Mouse (Mus musculus): Measurements from ENCODE around the gene Arhgap40. TPM values are rescaled to one million over a fixed set of nuclear protein-coding genes. Genes with fewer than 3 reads are reported as not detected.
A peak's percentile ranks its signal among the peaks of the same experiment; 100 is the strongest.

The Arhgap40 gene
- 0.30 and 0.40 TPM in 2 replicates for polyA plus RNA-seq (2014; fragmentation: Nextera tagmentation; extraction: Ambion mirVana)

DNA sequence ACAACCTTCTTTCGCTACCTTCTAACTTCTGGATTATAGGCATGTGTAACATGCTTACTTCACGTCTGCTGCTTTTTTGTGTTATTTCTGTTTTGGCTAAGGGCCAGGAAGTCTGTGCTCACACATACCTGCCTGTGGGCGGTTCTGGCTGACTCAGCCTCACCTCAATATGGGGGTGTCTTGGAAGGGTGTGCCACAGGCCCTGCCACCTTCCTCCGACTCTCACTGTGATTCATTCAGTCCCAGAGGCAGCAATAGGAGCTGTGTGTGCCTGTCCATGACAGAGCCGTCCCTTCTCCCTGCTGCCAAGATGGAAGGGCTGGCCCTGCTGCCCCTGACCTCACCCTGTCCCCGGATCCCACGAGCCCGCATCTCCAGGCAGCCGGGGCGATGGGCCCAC, at the start of gene Arhgap40:
Gene Arhgap40 (plus strand): TSS at position 269 of the 400 bp plus-strand sequence.
- Histone ChIP-seq H3K9me3 (ENCODE audit: control insufficient read depth, low read length) (no peaks in the 10 kb centered on the region), H3K4me2 (no peak within 1 kb of the TSS), H3K36me3 (ENCODE audit: control insufficient read depth, insufficient read depth, low read length) (no peaks in the 10 kb centered on the region), H3K27ac (ENCODE audit: low read depth, low read length) (no peak within 1 kb of the TSS), H3K27me3 (ENCODE audit: control insufficient read depth, insufficient read depth, low read length) (no peaks in the 10 kb centered on the region), H3K4me1 (ENCODE audit: control insufficient read depth, insufficient read depth, low read length) (no peaks in the 10 kb centered on the region), H3K4me3 (ENCODE audit: low read depth, low read length) (no peak within 1 kb of the TSS), H3K9ac (ENCODE audit: low read length) (no peak within 1 kb of the TSS)
- DNase-seq (ENCODE audit: low spot score, missing footprints) = peak; percentile 14
- ATAC-seq (ENCODE audit: low FRiP score) = no peak
- 91% methylated on average over 10 of the region's 10 CpGs for WGBS

DNA sequence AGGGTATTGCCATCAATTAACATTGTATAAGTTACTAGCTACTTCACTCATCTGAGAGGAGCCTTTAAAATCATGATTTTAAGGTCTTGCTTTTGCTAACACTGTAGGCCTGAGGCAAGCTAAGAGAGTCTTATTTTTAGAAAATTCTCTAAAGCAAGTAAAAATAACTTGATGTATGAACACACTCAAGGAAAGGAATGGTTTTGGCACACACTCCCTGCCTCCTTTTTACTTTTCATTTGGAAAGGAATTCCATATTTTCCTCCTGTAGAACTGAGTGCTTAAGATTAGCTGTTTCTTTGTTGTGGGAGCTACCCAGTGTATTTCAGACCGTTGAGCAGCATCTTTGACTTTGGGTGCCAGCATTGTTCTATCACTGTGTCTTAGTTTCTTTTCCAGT, 38.4 kb upstream of the Arhgap40 start:
- no peak for ATAC-seq (ENCODE audit: low FRiP score)
- Histone ChIP-seq H3K9me3 (ENCODE audit: control insufficient read depth, low read length) (no peaks in the 10 kb centered on the region), H3K4me2 (no peak overlapping the region), H3K36me3 (ENCODE audit: control insufficient read depth, insufficient read depth, low read length) (peaks cover 2% of the 10 kb centered on the region; the same call in 1 of the 2 replicates), H3K4me1 (ENCODE audit: control insufficient read depth, insufficient read depth, low read length) (no peaks in the 10 kb centered on the region), H3K4me3 (ENCODE audit: low read depth, low read length) (no peak overlapping the region), H3K27me3 (ENCODE audit: control insufficient read depth, insufficient read depth, low read length) (no peaks in the 10 kb centered on the region), H3K27ac (ENCODE audit: low read depth, low read length) (no peak overlapping the region), H3K9ac (ENCODE audit: low read length) (no peak overlapping the region)
- no peak for DNase-seq (ENCODE audit: low spot score, missing footprints)
- 97% methylated on average over 1 of the region's 1 CpGs for WGBS

DNA sequence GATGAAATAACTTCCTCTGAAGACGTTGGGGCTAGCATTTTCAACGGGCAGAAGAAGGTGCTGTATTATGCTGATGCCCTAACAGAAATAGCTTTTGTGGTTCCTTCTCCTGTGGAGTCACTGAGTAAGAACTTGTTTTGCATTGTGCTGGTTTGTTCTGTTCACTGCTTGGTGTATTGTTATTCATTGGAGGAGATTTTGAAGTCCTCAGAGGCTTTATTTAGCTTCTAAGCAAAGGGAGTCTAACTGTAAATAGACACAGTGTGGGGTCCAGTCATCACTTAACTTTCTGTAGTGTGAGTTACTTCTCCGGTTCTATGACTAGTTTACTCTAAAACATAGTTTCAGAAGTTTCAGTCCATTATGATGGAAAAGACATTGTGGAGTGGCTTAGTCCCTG, 35.0 kb upstream of the Arhgap40 start:
- Histone ChIP-seq H3K36me3 (ENCODE audit: control insufficient read depth, insufficient read depth, low read length) (peaks cover 2% of the 10 kb centered on the region; the same call in 1 of the 2 replicates), H3K4me3 (ENCODE audit: low read depth, low read length) (no peak overlapping the region), H3K4me2 (no peak overlapping the region), H3K9me3 (ENCODE audit: control insufficient read depth, low read length) (no peaks in the 10 kb centered on the region), H3K9ac (ENCODE audit: low read length) (no peak overlapping the region), H3K27me3 (ENCODE audit: control insufficient read depth, insufficient read depth, low read length) (no peaks in the 10 kb centered on the region), H3K4me1 (ENCODE audit: control insufficient read depth, insufficient read depth, low read length) (no peaks in the 10 kb centered on the region), H3K27ac (ENCODE audit: low read depth, low read length) (no peak overlapping the region)
- DNase-seq (ENCODE audit: low spot score, missing footprints) (no peak), ATAC-seq (ENCODE audit: low FRiP score) (no peak)
- 84% methylated on average over 3 of the region's 3 CpGs for WGBS

DNA sequence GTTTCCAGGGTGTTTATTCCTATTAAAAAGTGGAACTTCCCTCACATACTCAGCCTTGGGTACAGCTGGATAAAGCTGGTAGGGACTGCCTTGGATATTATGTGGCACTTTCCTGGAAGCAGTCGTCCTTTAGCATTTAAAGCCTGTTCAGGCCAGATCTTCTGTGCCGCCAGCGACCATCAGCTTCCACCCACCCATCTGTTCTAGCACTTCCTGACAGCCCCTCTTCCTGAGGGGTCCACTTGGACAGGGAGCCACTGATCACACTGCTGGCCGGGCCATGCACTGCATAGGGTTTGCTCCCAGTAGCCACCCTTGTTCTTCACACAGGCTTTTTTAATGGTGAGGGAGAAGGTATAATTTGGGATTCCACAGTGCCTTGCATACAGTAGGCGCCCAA, 14.1 kb upstream of the Arhgap40 start:
- ATAC-seq (ENCODE audit: low FRiP score) (no peak), DNase-seq (ENCODE audit: low spot score, missing footprints) (no peak)
- H3K4me2 ChIP-seq = no peak overlapping the region
- no peaks in the 10 kb centered on the region for H3K27me3 ChIP-seq (ENCODE audit: control insufficient read depth, insufficient read depth, low read length)
- no peaks in the 10 kb centered on the region for H3K9me3 ChIP-seq (ENCODE audit: control insufficient read depth, low read length)
- 85% methylated on average over 5 of the region's 5 CpGs for WGBS
- H3K9ac ChIP-seq (ENCODE audit: low read length) = no peak overlapping the region
- H3K36me3 ChIP-seq (ENCODE audit: control insufficient read depth, insufficient read depth, low read length) = peaks cover 6% of the 10 kb centered on the region; the same call in 1 of the 2 replicates
- no peaks in the 10 kb centered on the region for H3K4me1 ChIP-seq (ENCODE audit: control insufficient read depth, insufficient read depth, low read length)
- H3K27ac ChIP-seq (ENCODE audit: low read depth, low read length) = no peak overlapping the region
- no peak overlapping the region for H3K4me3 ChIP-seq (ENCODE audit: low read depth, low read length)

- WGBS = 75% methylated on average over 11 of the region's 11 CpGs
- Histone ChIP-seq H3K27me3 (ENCODE audit: control insufficient read depth, insufficient read depth, low read length) (no peaks in the 10 kb centered on the region), H3K4me2 (no peak within 1 kb of the TSS), H3K4me1 (ENCODE audit: control insufficient read depth, insufficient read depth, low read length) (no peaks in the 10 kb centered on the region), H3K36me3 (ENCODE audit: control insufficient read depth, insufficient read depth, low read length) (no peaks in the 10 kb centered on the region), H3K9ac (ENCODE audit: low read length) (no peak within 1 kb of the TSS), H3K27ac (ENCODE audit: low read depth, low read length) (no peak within 1 kb of the TSS), H3K4me3 (ENCODE audit: low read depth, low read length) (no peak within 1 kb of the TSS), H3K9me3 (ENCODE audit: control insufficient read depth, low read length) (no peaks in the 10 kb centered on the region)
- ATAC-seq (ENCODE audit: low FRiP score) (no peak), DNase-seq (ENCODE audit: low spot score, missing footprints) (peak; percentile 78)
Observed at GRCm38 (mm10) chr2:158501836-158502812, 10.5 kb upstream of the Arhgap40 start, which contains the start of gene Adig. TSS of gene Adig (plus strand) at chr2:158502612.

DNA sequence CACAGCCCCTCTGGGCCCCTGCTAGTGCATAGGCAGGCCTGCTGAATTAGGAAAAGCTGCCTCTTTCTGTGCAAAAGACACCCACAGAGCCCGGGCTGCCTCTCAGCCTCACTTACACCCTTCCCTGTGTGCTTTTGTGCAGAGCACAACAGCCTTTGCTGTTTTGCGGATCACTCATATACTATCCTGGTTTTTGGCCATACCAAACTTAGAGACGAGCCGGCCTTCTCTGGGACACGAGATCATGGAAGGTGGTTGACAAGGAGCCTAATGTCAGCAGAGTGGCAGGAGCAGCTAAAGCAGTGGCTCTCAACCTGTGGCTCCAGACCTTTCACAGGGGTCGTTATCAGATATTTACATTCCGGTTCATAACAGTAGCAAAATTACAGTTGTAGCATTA, 9.4 kb upstream of the Arhgap40 start:
- Histone ChIP-seq H3K27me3 (ENCODE audit: control insufficient read depth, insufficient read depth, low read length) (no peaks in the 10 kb centered on the region), H3K4me2 (no peak overlapping the region), H3K27ac (ENCODE audit: low read depth, low read length) (no peak overlapping the region), H3K4me3 (ENCODE audit: low read depth, low read length) (no peak overlapping the region), H3K36me3 (ENCODE audit: control insufficient read depth, insufficient read depth, low read length) (no peaks in the 10 kb centered on the region), H3K4me1 (ENCODE audit: control insufficient read depth, insufficient read depth, low read length) (no peaks in the 10 kb centered on the region), H3K9ac (ENCODE audit: low read length) (no peak overlapping the region), H3K9me3 (ENCODE audit: control insufficient read depth, low read length) (no peaks in the 10 kb centered on the region)
- WGBS = 87% methylated on average over 7 of the region's 7 CpGs
- ATAC-seq (ENCODE audit: low FRiP score) = no peak
- DNase-seq (ENCODE audit: low spot score, missing footprints) = no peak

DNA sequence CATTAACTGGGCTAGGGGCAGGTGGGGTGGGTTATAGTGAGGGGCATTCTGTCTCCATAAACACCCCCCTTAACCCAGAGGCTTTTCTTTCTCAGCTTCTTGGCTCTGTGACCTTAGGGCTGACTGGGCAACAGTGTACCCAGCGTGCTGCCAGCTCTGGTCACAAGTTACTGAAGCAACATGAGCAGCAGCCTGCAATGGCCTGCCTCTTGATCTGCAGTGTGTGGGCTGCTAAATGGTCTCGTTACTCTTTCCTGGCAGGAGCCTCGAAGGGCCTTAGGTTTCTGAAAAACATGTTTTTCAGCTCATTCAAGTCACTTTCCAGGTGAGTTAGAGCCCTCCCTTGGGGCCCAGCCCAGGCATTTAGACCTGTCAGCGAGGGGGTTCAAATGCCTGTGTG, 8.9 kb upstream of the Arhgap40 start:
- Histone ChIP-seq H3K36me3 (ENCODE audit: control insufficient read depth, insufficient read depth, low read length) (no peaks in the 10 kb centered on the region), H3K4me1 (ENCODE audit: control insufficient read depth, insufficient read depth, low read length) (no peaks in the 10 kb centered on the region), H3K4me3 (ENCODE audit: low read depth, low read length) (no peak overlapping the region), H3K9me3 (ENCODE audit: control insufficient read depth, low read length) (no peaks in the 10 kb centered on the region), H3K4me2 (no peak overlapping the region), H3K27me3 (ENCODE audit: control insufficient read depth, insufficient read depth, low read length) (no peaks in the 10 kb centered on the region), H3K27ac (ENCODE audit: low read depth, low read length) (no peak overlapping the region), H3K9ac (ENCODE audit: low read length) (no peak overlapping the region)
- no peak for ATAC-seq (ENCODE audit: low FRiP score)
- DNase-seq (ENCODE audit: low spot score, missing footprints) = peak; percentile 75
- WGBS = 81% methylated on average over 4 of the region's 4 CpGs

GRCm38 (mm10) chr2:158506475-158506874, 6.1 kb upstream of the Arhgap40 start:
- no peak overlapping the region for H3K4me3 ChIP-seq (ENCODE audit: low read depth, low read length)
- no peaks in the 10 kb centered on the region for H3K4me1 ChIP-seq (ENCODE audit: control insufficient read depth, insufficient read depth, low read length)
- no peaks in the 10 kb centered on the region for H3K27me3 ChIP-seq (ENCODE audit: control insufficient read depth, insufficient read depth, low read length)
- ATAC-seq (ENCODE audit: low FRiP score) (no peak), DNase-seq (ENCODE audit: low spot score, missing footprints) (peak; percentile 39)
- no peak overlapping the region for H3K4me2 ChIP-seq
- H3K36me3 ChIP-seq (ENCODE audit: control insufficient read depth, insufficient read depth, low read length) = no peaks in the 10 kb centered on the region
- H3K27ac ChIP-seq (ENCODE audit: low read depth, low read length) = no peak overlapping the region
- H3K9me3 ChIP-seq (ENCODE audit: control insufficient read depth, low read length) = no peaks in the 10 kb centered on the region
- no peak overlapping the region for H3K9ac ChIP-seq (ENCODE audit: low read length)
- 82% methylated on average over 5 of the region's 5 CpGs for WGBS

GRCm38 (mm10) chr2:158507046-158507445, 5.5 kb upstream of the Arhgap40 start:
- H3K36me3 ChIP-seq (ENCODE audit: control insufficient read depth, insufficient read depth, low read length) = no peaks in the 10 kb centered on the region
- H3K4me3 ChIP-seq (ENCODE audit: low read depth, low read length) = no peak overlapping the region
- H3K27me3 ChIP-seq (ENCODE audit: control insufficient read depth, insufficient read depth, low read length) = no peaks in the 10 kb centered on the region
- ATAC-seq (ENCODE audit: low FRiP score) (no peak), DNase-seq (ENCODE audit: low spot score, missing footprints) (no peak)
- H3K4me1 ChIP-seq (ENCODE audit: control insufficient read depth, insufficient read depth, low read length) = no peaks in the 10 kb centered on the region
- 93% methylated on average over 10 of the region's 10 CpGs for WGBS
- no peak overlapping the region for H3K9ac ChIP-seq (ENCODE audit: low read length)
- no peak overlapping the region for H3K4me2 ChIP-seq
- no peaks in the 10 kb centered on the region for H3K9me3 ChIP-seq (ENCODE audit: control insufficient read depth, low read length)
- no peak overlapping the region for H3K27ac ChIP-seq (ENCODE audit: low read depth, low read length)
